Mouse (Mus musculus) bone marrow macrophage, adult 2 months (primary cell): ENCODE measurements around the gene Ecm2.

Experiments used
- CTCF ChIP-seq: IDR thresholded peaks from 2 replicates; pipeline ENCODE4 v1.5.1; 2012; ENCODE audit warnings: low read depth, mild to moderate bottlenecking, low read length, moderate library complexity
- POLR2A ChIP-seq: IDR thresholded peaks from 2 replicates; pipeline ENCODE4 v1.6.1; 2012; ENCODE audit warnings: mild to moderate bottlenecking, low read depth, low read length, borderline replicate concordance

- TF ChIP-seq POLR2A (no peak), CTCF (no peak)
Observed at GRCm38 (mm10) chr13:49471981-49472675, 32.5 kb upstream of the Ecm2 start.
